Mouse (Mus musculus): ENCODE results near the gene Henmt1.

Gene Henmt1

GRCm38 (mm10) chr3:108940001-108940633 is 444 bp downstream of the Henmt1 start, which contains the start of gene Gm9857:
TSS of gene Gm9857 (minus strand) at chr3:108940445.
- DNase-seq (ENCODE audit: low read depth), result no peak

- DNase-seq (ENCODE audit: low read depth), result no peak
Observed at GRCm38 (mm10) chr3:108940996-108941395, 1.3 kb downstream of the Henmt1 start.

GRCm38 (mm10) chr3:108957976-108958375 is 18.3 kb downstream of the Henmt1 start:
- DNase-seq (ENCODE audit: low read depth), result no peak

- no peak for DNase-seq (ENCODE audit: low read depth)
Observed at GRCm38 (mm10) chr3:108959680-108960295, 20.1 kb downstream of the Henmt1 start.

GRCm38 (mm10) chr3:108961226-108961625 is 21.6 kb downstream of the Henmt1 start:
- no peak for DNase-seq (ENCODE audit: low read depth)

GRCm38 (mm10) chr3:108961655-108962054 is 22.0 kb downstream of the Henmt1 start:
- no peak for DNase-seq (ENCODE audit: low read depth)

GRCm38 (mm10) chr3:108963278-108963677 is 23.6 kb downstream of the Henmt1 start:
- no peak for DNase-seq (ENCODE audit: low read depth)

GRCm38 (mm10) chr3:108963776-108964175 is 24.1 kb downstream of the Henmt1 start:
- DNase-seq (ENCODE audit: low read depth), result no peak

GRCm38 (mm10) chr3:108964361-108965044 is 24.8 kb downstream of the Henmt1 start:
- peak; percentile 23 for DNase-seq (ENCODE audit: low read depth)

- no peak for DNase-seq (ENCODE audit: low read depth)
Observed at GRCm38 (mm10) chr3:108966051-108966450, 26.4 kb downstream of the Henmt1 start.

- DNase-seq (ENCODE audit: low read depth), result no peak
Observed at GRCm38 (mm10) chr3:108973980-108974660, 34.4 kb downstream of the Henmt1 start.

GRCm38 (mm10) chr3:108974920-108975485 is 35.3 kb downstream of the Henmt1 start:
- DNase-seq (ENCODE audit: low read depth), result no peak

GRCm38 (mm10) chr3:108977340-108978030 is 37.8 kb downstream of the Henmt1 start:
- DNase-seq (ENCODE audit: low read depth), result peak; percentile 61

GRCm38 (mm10) chr3:108981946-108982345 is 42.3 kb downstream of the Henmt1 start:
- DNase-seq (ENCODE audit: low read depth), result no peak

GRCm38 (mm10) chr3:108983989-108984388 is 44.3 kb downstream of the Henmt1 start:
- DNase-seq (ENCODE audit: low read depth), result no peak

- no peak for DNase-seq (ENCODE audit: low read depth)
Observed at GRCm38 (mm10) chr3:108986534-108986933, 46.9 kb downstream of the Henmt1 start.

GRCm38 (mm10) chr3:108987009-108987659 is 47.5 kb downstream of the Henmt1 start:
- DNase-seq (ENCODE audit: low read depth), result no peak

GRCm38 (mm10) chr3:108989971-108990548 is 50.4 kb downstream of the Henmt1 start:
- DNase-seq (ENCODE audit: low read depth), result no peak

GRCm38 (mm10) chr3:108994477-108994876 is 54.8 kb downstream of the Henmt1 start:
- no peak for DNase-seq (ENCODE audit: low read depth)

GRCm38 (mm10) chr3:108995379-108995778 is 55.7 kb downstream of the Henmt1 start:
- no peak for DNase-seq (ENCODE audit: low read depth)

GRCm38 (mm10) chr3:108997284-108997683 is 57.6 kb downstream of the Henmt1 start:
- no peak for DNase-seq (ENCODE audit: low read depth)
